Comparison of ENCODE assay signal across 14 mouse cellular contexts in genomic region chr3:29639819-29640218, GRCm38 (mm10).
"Had no signal": no experiment of that assay in that cellular context is flagged by ENCODE, and none has a peak within 500 bp of the region (broad histone marks: within the 10 kb centered on the region; RNA-seq: fewer than 3 reads in every experiment).

No protein-coding gene starts in this region.

- H3K9ac ChIP-seq: liver, embryonic 13.5 days; midbrain, embryonic 13.5 days had no signal

- H3K27ac ChIP-seq: left cerebral cortex, adult 2 months; liver, embryonic 13.5 days; midbrain, embryonic 10.5 days; midbrain, embryonic 13.5 days had no signal

- DNase-seq: kidney, adult 18-20 months; kidney, adult 9 months; kidney, postnatal 25 days; layer of hippocampus, postnatal 36 days; liver, embryonic 13.5 days; thymus, adult 18-20 months; thymus, postnatal 36 days had no signal

- ATAC-seq: intestine, embryonic 16.5 days; midbrain, embryonic 13.5 days; midbrain, embryonic 16.5 days had no signal

- H3K4me2 ChIP-seq: liver, embryonic 13.5 days; midbrain, embryonic 13.5 days had no signal

- H3K9me3 ChIP-seq: liver, embryonic 13.5 days; megakaryocyte, embryonic 14.5 days; midbrain, embryonic 10.5 days; midbrain, embryonic 13.5 days had no signal

- H3K36me3 ChIP-seq: liver, embryonic 13.5 days; midbrain, embryonic 10.5 days; midbrain, embryonic 13.5 days had no signal

- H3K4me3 ChIP-seq: left cerebral cortex, adult 2 months; liver, embryonic 13.5 days; megakaryocyte, embryonic 14.5 days; midbrain, embryonic 10.5 days; midbrain, embryonic 13.5 days; myocyte had no signal

- H3K4me1 ChIP-seq: liver, embryonic 13.5 days; megakaryocyte, embryonic 14.5 days; midbrain, embryonic 13.5 days had no signal

- H3K27me3 ChIP-seq: liver, embryonic 13.5 days; megakaryocyte, embryonic 14.5 days; midbrain, embryonic 13.5 days had no signal
